Comparison of ENCODE assay signal across 15 mouse cellular contexts in genomic region chr16:63753052-63753451, GRCm38 (mm10).
DNase-seq lines count a peak whose midpoint lies in the region; ATAC-seq lines count a peak whose summit lies in the region.
"Had no signal": no experiment of that assay in that cellular context is flagged by ENCODE, and none has a peak within 500 bp of the region (broad histone marks: within the 10 kb centered on the region; RNA-seq: fewer than 3 reads in every experiment).

No protein-coding gene starts in this region.

- intact Hi-C loops in heart, postnatal 10 days (cut with DNase I), result no loop called here

- H3K9ac ChIP-seq in heart, embryonic 13.5 days, result no peak overlapping the region
- H3K9ac ChIP-seq in midbrain, embryonic 15.5 days, result no peak overlapping the region
- no peak overlapping the region for H3K9ac ChIP-seq in intestine, embryonic 15.5 days
- H3K9ac ChIP-seq: lung, embryonic 14.5 days had no signal

- no peak overlapping the region for H3K4me3 ChIP-seq in heart, embryonic 13.5 days
- H3K4me3 ChIP-seq in midbrain, embryonic 15.5 days, result no peak overlapping the region
- no peak overlapping the region for H3K4me3 ChIP-seq in intestine, embryonic 15.5 days (replicated peaks)
- H3K4me3 ChIP-seq: megakaryocyte, embryonic 14.5 days had no signal

- no peaks in the 10 kb centered on the region for H3K36me3 ChIP-seq in heart, embryonic 13.5 days
- H3K36me3 ChIP-seq in midbrain, embryonic 15.5 days (replicated peaks), result no peaks in the 10 kb centered on the region
- H3K36me3 ChIP-seq in intestine, embryonic 15.5 days, result no peaks in the 10 kb centered on the region

- no peak for DNase-seq in heart, postnatal 10 days
- peak; percentile 74 for DNase-seq in embryo, embryonic 10.5 days (ENCODE audit: low spot score)
- DNase-seq in forelimb bud, embryonic 11.5 days (ENCODE audit: low read depth, low spot score), result peak; percentile 3
- DNase-seq in ovary, adult 18-20 months (ENCODE audit: low spot score), result no peak
- no peak for DNase-seq in right cerebral cortex, postnatal 36 days (ENCODE audit: low spot score in 2 of 2)
- DNase-seq: adrenal gland, postnatal 25 days; cerebellum, adult 8-10 months; heart, adult 18-20 months; kidney, postnatal 14 days; left cerebral cortex, postnatal 4 days; lung, embryonic 14.5 days had no signal

- no peak overlapping the region for H3K4me2 ChIP-seq in heart, embryonic 13.5 days
- no peak overlapping the region for H3K4me2 ChIP-seq in midbrain, embryonic 15.5 days
- no peak overlapping the region for H3K4me2 ChIP-seq in intestine, embryonic 15.5 days (replicated peaks)
- H3K4me2 ChIP-seq: lung, embryonic 14.5 days had no signal

- ATAC-seq in heart, embryonic 13.5 days (ENCODE audit: extremely low read depth, insufficient number of reproducible peaks, low FRiP score, low TSS enrichment), result no peak
- peak; percentile 70 for ATAC-seq in midbrain, embryonic 15.5 days (replicated peaks)
- ATAC-seq in intestine, embryonic 15.5 days, result no peak

- H3K9me3 ChIP-seq in heart, embryonic 13.5 days, result no peaks in the 10 kb centered on the region
- H3K9me3 ChIP-seq in midbrain, embryonic 15.5 days, result no peaks in the 10 kb centered on the region
- H3K9me3 ChIP-seq in intestine, embryonic 15.5 days, result no peaks in the 10 kb centered on the region

- H3K4me1 ChIP-seq in heart, embryonic 13.5 days, result 0 out of 2 replicates have a peak, but pooled peaks cover 4% of the 10 kb centered on the region
- peaks cover 5% of the 10 kb centered on the region; the same call in 1 of the 2 replicates for H3K4me1 ChIP-seq in midbrain, embryonic 15.5 days
- H3K4me1 ChIP-seq in intestine, embryonic 15.5 days (replicated peaks), result no peaks in the 10 kb centered on the region
- H3K4me1 ChIP-seq: megakaryocyte, embryonic 14.5 days had no signal

- WGBS in heart, embryonic 13.5 days, result 17% methylated on average over 3 of the region's 3 CpGs
- 6% methylated on average over 3 of the region's 3 CpGs for WGBS in midbrain, embryonic 15.5 days
- 20% methylated on average over 3 of the region's 3 CpGs for WGBS in intestine, embryonic 15.5 days

- 0 out of 2 replicates have a peak overlapping the region, but pooled peaks have one; percentile 32 for H3K27ac ChIP-seq in heart, embryonic 13.5 days (replicated peaks)
- no peak overlapping the region for H3K27ac ChIP-seq in midbrain, embryonic 15.5 days
- no peak overlapping the region for H3K27ac ChIP-seq in intestine, embryonic 15.5 days

- H3K27me3 ChIP-seq in heart, embryonic 13.5 days (replicated peaks), result no peaks in the 10 kb centered on the region
- H3K27me3 ChIP-seq in midbrain, embryonic 15.5 days (replicated peaks), result no peaks in the 10 kb centered on the region
- no peaks in the 10 kb centered on the region for H3K27me3 ChIP-seq in intestine, embryonic 15.5 days (replicated peaks)
- H3K27me3 ChIP-seq: megakaryocyte, embryonic 14.5 days had no signal

Comparison
In these comparisons a context has a peak if more than half of its experiments do, and no peak if none do; other contexts are left out.
1. DNase-seq: peak in embryo, embryonic 10.5 days (single experiment) and forelimb bud, embryonic 11.5 days (single experiment); none in heart, postnatal 10 days (0 of 2), ovary, adult 18-20 months (single experiment) and right cerebral cortex, postnatal 36 days (0 of 2).